Mouse (Mus musculus) lung, postnatal 0 days (tissue): ENCODE data around the gene Map3k14.

ENCODE experiments used
- CTCF ChIP-seq: IDR thresholded peaks from 2 replicates; pipeline ENCODE4 v1.5.1; 2016; ENCODE audit warnings: antibody characterized with exemption, mild to moderate bottlenecking
- EP300 ChIP-seq: IDR thresholded peaks from 2 replicates; pipeline ENCODE4 v1.6.1; 2016; ENCODE audit warnings: antibody characterized with exemption, mild to moderate bottlenecking, control low read depth

- no peak for TF ChIP-seq EP300
- TF ChIP-seq CTCF: peak; percentile 59
Measured at GRCm38 (mm10) chr11:103192956-103193824, 74.1 kb downstream of the Map3k14 start.
